Mouse (Mus musculus): ENCODE data around the gene Itgad. TPM values are rescaled to one million over a fixed set of nuclear protein-coding genes. Genes with fewer than 3 reads are reported as not detected.
"Not testable (repeated sequence)": the region's sequence is repeated elsewhere in the genome, so short reads cannot be mapped to it uniquely, and the experiment has no call there.

The Itgad gene
- total RNA-seq (2021), result under 1 TPM in 1 of 2 experiments, not detected in 1; 0.09 TPM
- long read RNA-seq, experiment 1, result 0 reads
- long read RNA-seq, experiment 2, result 0 reads

DNA sequence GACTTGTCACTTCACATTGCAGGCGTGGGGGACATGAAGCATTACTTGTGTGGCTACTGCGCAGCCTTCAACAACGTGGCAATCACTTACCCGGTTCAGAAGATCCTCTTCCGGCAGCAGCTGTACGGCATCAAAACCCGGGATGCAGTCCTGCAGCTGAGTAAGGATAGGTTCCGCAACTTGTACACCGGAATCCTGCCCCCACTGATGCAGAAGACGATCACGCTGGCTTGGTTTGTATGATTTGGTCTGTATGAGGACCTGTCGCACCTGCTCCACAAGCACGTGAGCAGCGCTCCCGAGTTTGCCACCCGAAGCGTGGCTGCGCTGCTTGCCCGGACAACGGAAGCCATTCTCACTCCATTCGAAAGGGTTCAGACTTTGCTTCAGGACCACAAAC is at the start of gene Itgad:
Gene Itgad (plus strand): TSS at position 301 of the 400 bp plus-strand sequence.
- DNase-seq, result no peak

DNA sequence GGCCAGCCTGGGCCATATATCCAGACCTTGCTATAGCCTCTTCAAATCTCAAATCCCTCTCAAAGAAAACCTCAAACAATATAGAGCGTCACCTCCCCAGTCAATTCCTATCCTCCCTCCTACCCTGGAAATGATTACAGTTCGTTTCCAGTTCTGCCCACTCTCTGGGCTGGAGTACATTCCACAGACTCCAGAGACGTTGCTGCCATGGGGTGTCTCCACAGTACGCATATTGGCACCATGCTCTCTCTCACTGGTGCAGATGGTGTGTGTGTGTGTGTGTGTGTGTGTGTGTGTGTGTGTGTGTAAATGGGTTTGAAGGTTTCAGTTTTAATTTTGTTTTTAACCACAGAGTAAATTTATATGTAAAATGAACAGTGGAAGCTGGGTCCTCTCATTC is 48.9 kb upstream of the Itgad start:
- no peak for DNase-seq

DNA sequence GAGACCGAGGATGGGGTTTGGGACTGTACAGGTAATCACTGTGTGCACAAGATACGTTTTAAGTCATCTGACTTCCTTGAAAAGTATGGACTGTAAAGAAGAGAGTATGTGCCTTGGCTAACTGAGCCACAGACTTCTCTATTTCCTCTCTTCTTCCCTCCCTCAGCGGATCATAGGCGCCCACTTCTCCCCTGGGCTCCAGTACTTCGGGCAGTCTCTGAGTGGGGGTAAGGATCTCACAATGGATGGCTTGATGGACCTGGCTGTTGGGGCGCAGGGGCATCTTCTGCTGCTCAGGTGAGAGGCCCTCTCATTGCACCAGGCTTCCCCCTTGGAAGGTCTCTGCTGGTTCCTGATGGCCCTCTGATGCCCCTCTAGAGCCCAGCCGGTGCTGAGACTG is 46.7 kb upstream of the Itgad start:
- no peak for DNase-seq

DNA sequence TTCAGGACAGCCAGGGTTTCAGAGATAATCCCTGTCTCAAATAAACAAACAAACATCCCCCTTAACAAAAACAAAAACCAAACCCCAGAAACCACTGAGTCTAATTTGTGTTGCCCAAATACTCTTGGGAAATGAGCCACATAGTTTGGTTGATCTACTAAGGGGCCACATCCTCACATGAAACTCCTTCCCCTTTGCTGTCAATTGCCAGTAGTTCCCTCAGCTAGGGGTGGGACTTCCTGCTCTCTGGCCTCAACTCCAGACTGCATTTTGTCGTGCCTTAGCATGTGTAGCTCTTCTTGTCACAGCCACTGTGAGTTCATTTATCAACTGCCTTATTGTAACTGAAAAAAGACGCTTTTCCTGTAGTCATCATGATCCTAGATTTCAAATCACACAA is 43.9 kb upstream of the Itgad start:
- DNase-seq, result no peak

DNA sequence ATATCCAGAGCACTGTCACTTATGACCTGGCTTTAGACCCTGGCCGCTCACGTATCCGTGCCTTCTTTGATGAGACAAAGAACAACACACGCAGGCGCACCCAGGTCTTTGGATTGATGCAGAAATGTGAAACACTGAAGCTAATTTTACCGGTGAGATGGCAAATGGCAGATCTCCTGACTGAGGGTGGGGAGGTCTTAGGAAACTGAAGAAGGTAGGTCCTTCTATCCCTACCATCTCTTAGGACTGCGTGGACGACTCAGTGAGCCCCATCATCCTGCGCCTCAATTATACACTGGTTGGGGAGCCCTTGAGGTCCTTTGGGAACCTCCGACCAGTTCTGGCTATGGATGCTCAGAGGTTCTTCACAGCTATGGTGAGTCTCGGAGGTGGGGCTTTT is 42.0 kb upstream of the Itgad start:
- DNase-seq, result no peak

DNA sequence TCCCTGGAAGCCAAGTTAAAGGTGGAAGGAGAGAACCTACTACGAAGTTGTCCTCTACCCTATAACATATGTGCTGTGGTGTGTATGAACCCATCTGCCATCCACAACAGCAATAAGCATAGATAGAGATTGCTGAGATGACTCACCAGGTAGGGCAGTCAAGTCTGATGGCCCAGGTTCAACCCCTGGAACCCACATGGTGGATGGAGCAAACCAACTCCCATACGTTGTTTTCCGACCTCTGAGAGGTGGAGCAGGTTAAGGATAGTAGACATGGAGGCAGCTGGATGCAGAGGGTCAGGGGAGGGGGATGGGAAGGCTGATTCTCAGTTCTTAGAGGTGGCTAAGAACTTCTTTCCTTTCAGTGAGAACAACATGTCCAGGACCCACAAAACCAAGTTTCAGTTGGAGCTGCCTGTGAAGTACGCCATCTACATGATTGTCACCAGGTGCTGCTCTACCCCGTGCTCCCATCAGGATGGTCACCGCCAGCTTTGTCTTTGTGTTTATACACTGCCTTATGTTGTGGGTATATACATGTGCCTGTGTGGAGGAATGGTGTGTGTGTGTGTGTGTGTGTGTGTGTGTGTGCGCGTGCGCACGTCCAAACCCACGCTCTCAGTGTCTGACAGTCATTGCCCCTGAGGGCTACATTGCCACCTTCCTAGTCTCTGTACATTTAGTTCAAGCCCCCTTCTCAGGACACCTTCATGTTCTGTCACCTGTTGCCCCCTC is 39.6 kb upstream of the Itgad start:
- DNase-seq, result no peak

DNA sequence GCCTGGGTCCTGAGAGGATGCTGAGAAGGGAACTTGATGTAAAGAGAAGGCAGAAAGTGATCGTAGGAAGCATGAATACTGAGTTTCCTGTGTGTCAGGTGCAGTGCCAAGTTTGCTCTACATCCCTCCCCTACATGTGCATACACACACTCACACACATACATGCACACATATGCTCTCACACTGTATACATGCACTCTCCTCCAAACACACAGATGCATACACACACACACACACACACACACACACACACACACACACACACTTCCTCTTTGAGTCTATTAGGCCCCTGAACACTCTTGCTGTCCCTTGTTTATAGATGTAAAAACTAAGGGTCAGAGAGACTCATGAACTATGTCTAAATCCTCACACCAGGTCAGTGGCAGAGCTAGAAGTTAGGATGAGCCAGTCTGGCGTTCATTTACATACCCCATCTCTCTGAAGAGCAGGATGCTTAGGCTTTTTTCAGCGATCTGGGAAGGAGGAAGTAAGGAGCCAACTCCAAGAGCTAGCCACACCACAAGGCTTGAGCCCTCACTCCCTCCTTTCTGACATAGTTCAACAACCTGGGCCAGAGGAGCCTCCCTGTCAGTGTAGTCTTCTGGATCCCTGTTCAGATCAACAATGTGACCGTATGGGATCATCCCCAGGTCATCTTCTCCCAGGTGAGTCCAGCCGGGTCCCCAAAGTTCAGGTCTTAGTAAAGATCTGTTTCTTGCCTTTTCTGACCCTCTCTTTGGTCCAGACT is 38.8 kb upstream of the Itgad start:
- no peak for DNase-seq

DNA sequence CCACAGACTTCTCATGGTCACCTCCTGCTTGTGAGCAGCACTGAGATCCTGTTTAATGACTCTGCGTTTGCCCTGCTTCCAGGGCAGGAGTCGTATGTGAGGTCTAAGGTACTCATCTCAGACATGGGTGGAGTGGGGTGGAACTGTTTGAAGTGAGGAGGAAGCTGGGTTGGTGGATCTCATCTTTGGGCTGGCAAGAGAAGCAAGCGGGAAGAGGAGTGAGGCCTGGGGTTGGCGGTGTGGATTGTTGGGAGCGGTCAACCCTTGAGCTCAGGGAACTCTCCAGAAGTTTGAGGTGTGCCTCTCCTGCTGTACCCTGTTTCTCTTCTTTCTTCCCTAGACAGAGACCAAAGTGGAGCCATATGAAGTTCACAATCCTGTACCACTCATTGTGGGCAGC is 37.8 kb upstream of the Itgad start:
- DNase-seq, result no peak

DNA sequence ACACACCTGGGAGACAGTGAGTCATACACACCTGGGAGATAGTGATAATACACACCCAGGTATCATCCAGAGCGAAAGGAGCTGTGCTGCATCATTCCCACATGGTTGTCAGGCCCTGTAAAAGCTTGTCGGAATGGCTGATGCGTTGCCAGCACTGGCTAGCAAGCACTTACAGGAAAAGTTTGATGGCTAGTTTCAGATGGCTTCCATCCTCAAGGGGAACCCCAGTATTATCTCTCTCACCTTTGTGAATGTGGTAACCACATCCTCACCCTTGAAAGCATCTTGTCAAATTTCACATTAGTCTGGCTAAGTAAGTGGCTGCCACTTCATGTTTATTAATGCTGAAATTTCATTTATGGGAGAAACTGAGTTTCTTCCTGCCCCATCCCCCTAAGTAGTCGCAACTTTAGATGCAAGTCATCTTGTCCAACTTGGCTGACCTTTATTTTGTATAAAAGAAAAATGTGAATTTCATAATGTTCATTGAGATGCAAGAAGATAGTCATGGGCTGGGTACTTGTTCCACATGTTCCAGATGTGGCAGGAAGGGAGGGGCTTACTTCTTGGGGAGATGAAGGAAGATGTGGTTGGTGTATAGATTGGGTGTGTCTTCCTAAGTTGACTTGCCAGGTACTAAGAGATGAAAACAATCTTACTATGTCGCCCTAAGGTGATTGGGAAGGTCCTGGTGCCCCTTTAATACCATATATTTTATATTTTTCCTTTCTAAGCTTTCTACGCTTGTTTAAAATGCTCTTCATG is 34.3 kb upstream of the Itgad start:
- no peak for DNase-seq

DNA sequence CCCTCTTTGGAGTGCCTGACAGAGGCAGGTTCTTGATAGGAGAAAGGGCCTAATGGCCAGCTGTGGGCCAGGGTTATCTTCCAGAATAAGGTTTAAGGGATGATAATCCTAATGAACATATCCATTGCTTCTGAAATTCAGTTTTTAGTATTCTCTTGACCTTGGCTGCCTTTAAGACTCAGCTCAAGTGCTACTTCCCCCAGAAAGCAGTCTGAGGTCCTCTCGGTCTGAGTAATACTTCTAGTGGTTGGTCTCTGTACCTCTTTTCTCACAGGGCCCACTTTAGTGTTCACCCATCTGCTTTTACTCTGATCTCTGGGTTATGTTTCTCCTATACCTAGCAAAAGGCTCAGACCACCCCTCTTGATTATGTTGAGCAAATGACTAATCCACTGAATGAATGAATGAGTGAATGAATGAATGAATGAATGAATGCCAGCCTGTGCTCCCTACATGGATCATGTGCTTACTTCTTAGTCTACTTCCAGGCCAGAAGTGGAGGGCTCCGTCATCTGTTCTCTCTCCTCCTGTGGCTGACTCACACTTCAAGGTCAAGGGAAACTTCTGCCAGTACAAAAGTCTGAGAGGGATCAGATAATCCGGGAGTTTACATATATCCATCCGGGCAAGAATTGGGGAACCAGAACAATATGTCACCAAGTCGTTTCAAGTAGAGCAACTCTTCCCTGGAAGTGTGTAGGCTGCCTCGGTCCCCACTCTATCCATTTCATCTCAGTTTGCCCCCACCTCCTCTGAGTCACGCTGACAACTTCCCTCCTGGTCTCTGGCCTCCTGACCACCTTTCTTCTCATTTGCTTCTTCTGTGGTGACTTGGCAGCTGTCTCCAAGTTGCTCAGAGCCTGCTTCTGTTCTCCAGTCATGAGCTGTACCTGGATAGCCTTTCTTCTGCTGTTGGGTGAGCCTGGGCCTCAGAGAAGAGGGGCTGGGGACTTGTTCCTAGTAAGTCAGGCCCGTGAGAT is 25.1 kb upstream of the Itgad start, which contains the start of gene Itgax:
Gene Itgax (plus strand): TSS at position 807 of the 980 bp plus-strand sequence.
- DNase-seq, result no peak

DNA sequence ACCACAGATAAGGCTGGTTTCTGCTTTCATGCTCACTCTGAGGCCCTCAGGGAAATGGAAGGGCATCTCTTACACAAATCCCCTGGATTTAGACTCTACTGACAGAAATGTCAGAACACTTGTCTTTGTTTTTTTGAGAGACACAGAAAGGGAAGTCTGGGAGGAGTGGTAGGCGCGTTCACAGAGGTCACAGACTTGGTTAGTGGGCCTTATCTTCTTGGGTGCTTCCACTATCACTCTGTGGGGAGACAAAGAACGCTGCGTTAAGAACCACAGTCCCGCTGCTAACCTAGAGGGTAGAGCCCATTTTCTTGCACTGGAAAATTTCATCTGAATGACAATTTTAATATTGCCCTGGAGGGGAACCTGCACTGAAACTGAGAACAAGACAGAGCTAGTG is 22.0 kb upstream of the Itgad start:
- DNase-seq, result no peak

DNA sequence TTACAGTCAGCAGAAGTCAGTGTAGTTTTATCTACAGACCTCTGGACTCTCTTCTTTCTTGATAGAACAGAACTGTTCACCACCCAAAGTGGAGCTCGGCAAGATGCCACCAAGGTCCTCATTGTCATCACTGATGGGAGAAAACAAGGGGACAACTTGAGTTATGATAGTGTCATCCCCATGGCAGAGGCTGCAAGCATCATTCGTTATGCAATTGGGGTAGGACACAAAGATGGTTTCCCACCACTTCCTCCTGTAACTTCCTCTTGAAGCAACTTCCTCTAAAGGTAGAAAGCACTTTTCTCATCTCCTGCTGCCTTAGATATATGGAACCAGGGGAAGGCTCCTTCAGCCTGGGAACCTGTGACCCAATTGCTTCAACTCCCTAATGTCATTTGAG is 20.6 kb upstream of the Itgad start:
- DNase-seq, result no peak

DNA sequence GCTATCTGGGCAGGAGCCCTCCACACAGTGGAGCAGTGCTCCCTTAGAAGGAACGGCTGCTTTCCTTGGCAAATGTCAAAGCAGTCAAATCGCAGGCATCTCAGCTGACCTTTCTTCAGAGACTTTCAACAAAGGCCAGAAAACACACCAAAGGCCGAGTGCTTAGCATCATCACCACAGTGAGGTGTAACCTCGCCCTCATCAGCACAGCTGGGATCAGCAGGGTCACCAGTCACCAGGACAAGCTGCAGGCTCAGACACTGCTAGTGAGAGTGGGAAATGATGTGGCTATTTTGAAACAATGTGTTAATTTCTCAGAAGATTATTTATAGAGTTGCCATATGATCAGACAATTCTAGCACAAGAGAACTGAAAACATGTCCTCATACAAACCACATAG is 17.2 kb upstream of the Itgad start:
- no peak for DNase-seq

DNA sequence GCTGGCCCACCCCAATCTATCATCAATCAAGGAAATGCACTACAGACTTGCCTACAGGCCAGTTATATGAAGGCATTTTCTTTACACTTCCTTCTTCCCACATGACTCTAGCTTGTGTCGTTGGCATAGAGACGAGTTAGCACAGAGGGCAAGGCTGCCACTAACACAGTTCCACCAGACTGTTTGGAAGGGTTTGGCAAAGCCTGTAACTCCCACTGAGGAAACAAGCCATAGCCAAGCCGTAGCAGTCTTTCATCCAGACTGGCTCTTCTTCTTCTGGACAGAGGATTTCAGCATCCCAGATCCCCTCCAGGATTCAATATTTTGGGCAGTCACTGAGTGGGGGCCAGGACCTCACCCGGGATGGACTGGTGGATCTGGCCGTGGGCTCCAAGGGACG is 14.6 kb upstream of the Itgad start:
- no peak for DNase-seq

DNA sequence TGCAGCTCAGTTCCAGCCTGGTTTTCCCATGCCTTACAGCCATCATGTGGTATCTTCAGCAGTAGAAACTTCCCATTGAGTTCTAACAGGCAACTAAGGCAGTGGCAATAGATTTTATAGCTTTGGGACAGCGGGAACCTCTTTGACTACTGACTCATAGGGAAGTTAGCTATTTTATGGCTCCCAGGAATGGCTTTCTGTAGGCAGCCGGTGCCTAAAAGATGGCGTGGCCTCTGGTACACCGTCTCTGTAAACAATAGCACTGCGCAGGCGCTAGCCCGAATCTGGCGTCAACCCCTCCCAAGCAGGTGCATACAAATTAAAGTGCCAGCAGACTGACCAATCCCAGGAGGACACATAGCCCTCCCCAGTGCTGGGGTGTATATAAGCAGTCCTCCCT is 3.2 kb upstream of the Itgad start:
- DNase-seq, result no peak

DNA sequence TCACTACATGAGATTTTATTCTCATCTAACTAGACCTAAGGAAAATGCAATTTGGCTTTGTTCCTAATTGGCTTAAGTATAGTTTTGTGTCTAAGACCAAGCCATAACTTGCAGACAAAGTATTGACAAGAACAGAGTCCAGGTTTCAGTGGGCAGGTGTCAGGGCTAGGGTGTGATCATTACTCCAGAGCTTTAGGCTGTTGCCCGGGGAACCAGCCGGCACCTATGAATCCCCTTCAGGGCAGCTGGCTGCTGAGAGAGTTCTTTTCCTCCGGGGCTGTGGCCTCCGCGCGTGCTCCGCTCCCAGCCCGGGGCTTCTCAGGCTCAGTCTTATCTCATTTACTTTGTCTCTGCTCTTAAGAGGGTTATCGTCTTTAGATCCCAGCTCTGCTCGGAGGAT is 748 bp downstream of the Itgad start:
- no peak for DNase-seq

DNA sequence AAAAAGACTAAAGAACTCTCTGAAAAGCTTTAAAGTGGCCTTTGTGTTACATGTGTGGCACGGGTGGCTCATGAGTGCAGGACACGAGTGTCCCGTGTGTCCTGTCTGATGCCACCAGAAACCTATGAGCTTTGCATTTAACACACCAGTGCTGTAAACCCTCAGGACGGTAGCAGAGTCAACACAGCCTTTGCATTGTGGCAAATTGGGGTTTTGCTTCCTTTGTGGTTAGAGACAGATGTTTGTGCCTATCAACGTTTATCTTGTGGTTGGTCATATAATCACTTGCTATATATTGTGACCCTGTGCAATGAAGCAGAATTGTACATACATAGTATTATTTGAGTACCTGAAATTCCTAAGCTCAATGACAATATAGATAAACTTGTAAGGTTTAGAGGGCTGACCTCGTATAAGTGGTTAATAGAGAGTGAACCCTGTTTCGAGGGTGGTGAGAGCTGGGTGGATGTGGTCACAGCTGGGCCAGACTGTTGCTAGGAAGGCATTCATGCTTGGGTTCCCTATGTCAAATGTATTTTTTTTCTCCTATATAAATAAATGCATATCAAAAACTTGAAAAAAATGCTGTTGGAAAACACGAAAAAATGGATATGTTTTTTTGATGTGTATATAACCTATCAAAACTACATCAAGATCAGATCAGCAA is 4.6 kb downstream of the Itgad start:
- DNase-seq, result not testable (repeated sequence)

DNA sequence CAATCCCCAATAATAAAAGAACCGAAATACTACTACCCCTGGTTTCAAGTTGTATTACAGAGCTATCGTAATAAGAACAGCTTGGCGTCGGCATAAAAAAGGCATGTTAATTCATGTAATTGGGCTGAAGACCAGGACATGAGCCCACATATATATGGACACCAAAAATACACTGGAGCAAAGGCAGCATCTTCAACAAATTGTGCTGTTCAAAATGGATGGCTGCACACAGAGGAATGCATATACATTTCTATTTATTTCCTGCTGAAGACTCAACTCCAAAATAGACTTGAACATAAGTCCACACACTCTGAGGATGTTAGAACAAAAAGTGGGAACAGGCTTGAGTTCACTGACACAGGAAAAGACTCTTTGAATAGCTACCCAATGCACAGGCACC is 9.8 kb downstream of the Itgad start:
- no peak for DNase-seq

DNA sequence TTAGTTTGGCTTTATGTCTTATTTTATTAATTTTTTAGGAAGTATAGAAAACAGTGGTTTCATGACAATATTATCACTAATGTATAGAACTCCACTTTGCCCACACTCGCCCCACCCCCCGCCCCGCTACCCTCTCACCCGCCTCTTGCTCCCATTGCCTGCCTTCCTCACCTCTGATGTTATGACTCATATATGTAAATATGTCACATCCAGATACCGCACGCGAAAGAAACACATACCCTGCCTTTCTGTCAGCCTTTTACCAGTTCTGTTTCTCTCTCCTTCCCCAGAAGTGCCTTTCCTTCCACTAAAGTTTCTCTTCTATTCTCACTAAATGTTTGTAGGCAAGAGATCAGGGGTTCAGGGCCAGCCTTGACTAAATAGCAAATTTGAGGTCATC is 12.2 kb downstream of the Itgad start:
- DNase-seq, result no peak

DNA sequence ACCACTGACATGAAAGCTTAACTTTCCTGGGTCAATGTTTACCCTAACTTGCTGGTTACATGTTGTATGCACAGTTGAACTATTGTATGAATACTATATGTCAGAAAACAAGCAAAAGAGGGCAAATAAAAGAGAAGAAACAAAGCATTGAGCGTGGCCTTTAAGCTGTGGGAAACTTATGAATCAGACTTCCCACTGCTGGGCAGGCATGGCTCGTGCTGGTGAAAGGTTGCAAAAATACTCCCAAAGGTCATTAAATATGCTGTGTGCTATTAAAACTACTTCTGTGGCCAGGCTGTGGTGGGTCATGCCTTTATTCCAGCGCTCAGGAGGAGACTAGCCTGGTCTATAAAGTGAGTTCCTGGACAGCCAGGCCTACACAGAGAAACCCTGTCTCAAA is 15.8 kb downstream of the Itgad start:
- DNase-seq, result no peak

DNA sequence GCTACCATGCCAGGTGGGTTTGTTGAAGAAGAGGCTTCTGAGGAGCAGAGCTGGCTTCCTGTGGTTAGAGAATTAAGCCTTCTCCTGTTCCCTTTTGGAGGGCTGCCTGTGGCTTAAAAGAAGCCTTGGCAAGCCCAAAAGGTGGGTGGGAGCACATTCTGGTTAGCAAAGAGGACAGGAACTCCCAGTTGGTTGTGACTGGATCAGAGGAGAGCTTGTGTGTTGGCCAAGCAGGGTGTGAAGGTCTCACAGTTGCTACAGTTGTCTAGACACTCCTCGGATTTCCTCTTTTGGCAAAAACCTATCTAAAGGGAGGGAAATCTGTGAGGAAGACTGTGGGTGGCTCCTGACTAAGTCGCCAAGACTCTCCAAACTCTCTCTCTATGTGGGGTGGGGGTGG is 24.2 kb downstream of the Itgad start:
- DNase-seq, result no peak

Measured in gastrocnemius, postnatal 10 days (tissue).